Mouse (Mus musculus) heart, embryonic 12.5 days (tissue): ENCODE measurements at regions not wholly inside any gene's neighbourhood (a gene's known extent, or its start where the extent isn't known, plus 50 kb on each side); places are given as distances from the start of the nearest gene placed in this dataset.

Experiments
- ATAC-seq: fragments of 200-750 bp; cut with Nextera tagmentation; 2 replicates; pipeline ENCODE4 v1.8.0; 2017; ENCODE audit warnings: moderate TSS enrichment, moderate library complexity; ENCODE audit not compliant: insufficient number of reproducible peaks, low FRiP score
- H3K27ac ChIP-seq: fragments of 300-500 bp; sonication (generic); 2 replicates; pipeline ENCODE4 v1.5.1; 2016; ENCODE audit warnings: mild to moderate bottlenecking, moderate library complexity; ENCODE audit not compliant: poor library complexity, severe bottlenecking
- H3K27me3 ChIP-seq: fragments of 300-500 bp; sonication (generic); replicated peaks from 2 replicates; pipeline ENCODE4 v1.6.1; 2016; ENCODE audit warnings: mild to moderate bottlenecking, moderate library complexity
- H3K36me3 ChIP-seq: fragments of 300-500 bp; sonication (generic); 2 replicates; pipeline ENCODE4 v1.6.1; 2016; ENCODE audit warnings: mild to moderate bottlenecking, moderate library complexity
- H3K4me1 ChIP-seq: fragments of 300-500 bp; sonication (generic); replicated peaks from 2 replicates; pipeline ENCODE4 v1.6.1; 2016; ENCODE audit warnings: mild to moderate bottlenecking
- H3K4me2 ChIP-seq: fragments of 300-500 bp; sonication (generic); 2 replicates; pipeline ENCODE4 v1.6.1; 2016; ENCODE audit warnings: mild to moderate bottlenecking, moderate library complexity
- H3K4me3 ChIP-seq: fragments of 300-500 bp; sonication (generic); 2 replicates; pipeline ENCODE4 v1.5.1; 2016; ENCODE audit warnings: mild to moderate bottlenecking
- H3K9ac ChIP-seq: fragments of 300-500 bp; sonication (generic); 2 replicates; pipeline ENCODE4 v1.6.1; 2016; ENCODE audit warnings: mild to moderate bottlenecking, moderate library complexity
- H3K9me3 ChIP-seq: fragments of 300-500 bp; sonication (generic); replicated peaks from 2 replicates; pipeline ENCODE4 v1.6.1; 2016; ENCODE audit warnings: mild to moderate bottlenecking, moderate library complexity
- WGBS: fragments of 180-500 bp; shearing (Covaris S2); methylation state at CpG from one replicate; pipeline ENCODE4 v1.1.7; 2016; 5-methylcytosine and 5-hydroxymethylcytosine counted together

GRCm38 (mm10) chr9:71360676-71361075 lies 125.1 kb downstream of the Polr2m start:
- no peaks in the 10 kb centered on the region for H3K9me3 ChIP-seq
- H3K27me3 ChIP-seq, result no peaks in the 10 kb centered on the region
- peaks cover 15% of the 10 kb centered on the region for H3K4me1 ChIP-seq
- 83% methylated on average over 5 of the region's 5 CpGs for WGBS
- no peak for ATAC-seq
- H3K36me3 ChIP-seq, result no peaks in the 10 kb centered on the region
- H3K4me3 ChIP-seq, result no peak overlapping the region
- no peak overlapping the region for H3K27ac ChIP-seq
- H3K9ac ChIP-seq, result no peak overlapping the region
- no peak overlapping the region for H3K4me2 ChIP-seq

- H3K36me3 ChIP-seq, result no peaks in the 10 kb centered on the region
- H3K27me3 ChIP-seq, result no peaks in the 10 kb centered on the region
- H3K9ac ChIP-seq, result no peak overlapping the region
- WGBS, result 26% methylated on average over 4 of the region's 4 CpGs
- peaks cover 7% of the 10 kb centered on the region for H3K4me1 ChIP-seq
- no peak overlapping the region for H3K27ac ChIP-seq
- no peaks in the 10 kb centered on the region for H3K9me3 ChIP-seq
- H3K4me3 ChIP-seq, result no peak overlapping the region
- ATAC-seq, result no peak
- H3K4me2 ChIP-seq, result no peak overlapping the region
These were observed 126.8 kb downstream of the Polr2m start for GRCm38 (mm10) chr9:71358961-71359360.

DNA sequence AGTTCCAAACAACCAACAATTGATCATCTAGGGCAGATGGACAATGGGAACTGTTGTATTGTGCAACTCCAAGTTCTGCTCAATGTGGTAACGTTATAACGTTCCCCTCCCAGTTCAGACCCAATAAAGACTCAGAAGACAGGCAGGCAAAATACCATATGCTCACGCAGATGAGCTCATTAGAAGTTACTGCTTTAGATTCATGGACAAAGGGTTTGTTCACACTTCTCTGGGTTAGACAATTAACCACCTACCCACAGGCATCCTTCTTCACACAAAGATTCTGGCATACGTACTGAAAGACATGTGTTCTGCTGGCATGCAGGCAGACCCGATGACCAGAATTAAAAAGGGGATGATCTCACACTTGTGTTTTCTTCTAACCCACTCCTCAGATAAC lies 130.0 kb downstream of the Polr2m start:
- Histone ChIP-seq H3K4me2 (no peak overlapping the region), H3K36me3 (no peaks in the 10 kb centered on the region), H3K9ac (no peak overlapping the region), H3K9me3 (no peaks in the 10 kb centered on the region), H3K27ac (no peak overlapping the region), H3K4me1 (0 out of 2 replicates have a peak, but pooled peaks cover 6% of the 10 kb centered on the region), H3K4me3 (no peak overlapping the region), H3K27me3 (no peaks in the 10 kb centered on the region)
- WGBS, result 63% methylated on average over 5 of the region's 5 CpGs
- ATAC-seq, result no peak
